Mouse (Mus musculus): ENCODE measurements around the gene C1ql3.

DNA sequence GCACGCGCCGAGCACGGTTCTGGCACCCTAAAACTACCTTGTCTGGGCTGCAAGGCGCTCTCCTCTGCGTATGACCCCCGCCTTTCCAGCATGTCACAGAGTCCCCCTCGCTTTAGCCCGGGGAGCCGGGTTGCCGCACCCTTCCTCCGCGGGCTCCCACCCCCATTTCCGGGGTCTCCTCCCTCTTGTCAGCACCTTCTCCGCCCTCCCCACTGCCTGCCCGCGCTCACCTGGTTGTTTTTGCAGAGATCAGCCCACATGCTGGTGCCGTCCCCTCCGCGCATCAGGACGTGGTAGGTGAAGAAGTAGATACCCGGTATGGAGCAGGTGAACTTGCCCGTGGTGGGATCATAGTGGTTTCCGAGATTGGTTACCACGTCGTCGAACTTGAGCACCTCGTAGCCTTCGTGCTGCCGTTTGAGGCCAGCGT, 1.6 kb downstream of the C1ql3 start:
- TF ChIP-seq ZMIZ1 (IDR thresholded peaks at IDR 0.05; ENCODE audit: low read depth, low read length): no peak
- no peak for TF ChIP-seq CTCF (IDR thresholded peaks at IDR 0.05 in 2 of 3, conservative IDR thresholded peaks at IDR 0.05 in 1 of 3; ENCODE audit: control insufficient read depth in 1 of 3, insufficient read depth in 1 of 3, low read depth in 2 of 3, low read length in 3 of 3, poor library complexity in 1 of 3, severe bottlenecking in 1 of 3)
- TF ChIP-seq ZC3H11A (IDR thresholded peaks at IDR 0.05; ENCODE audit: low read depth, low read length): no peak
- no peak for TF ChIP-seq EP300 (IDR thresholded peaks at IDR 0.05; ENCODE audit: low read depth in 1 of 2, low read length in 2 of 2)
- TF ChIP-seq GABPA (IDR thresholded peaks at IDR 0.05; ENCODE audit: low read depth, low read length): no peak
- TF ChIP-seq RAD21 (IDR thresholded peaks at IDR 0.05; ENCODE audit: low read depth, low read length): no peak
- no peak for TF ChIP-seq SMC3 (IDR thresholded peaks at IDR 0.05; ENCODE audit: low read depth, low read length)
- TF ChIP-seq MEF2A (IDR thresholded peaks at IDR 0.05; ENCODE audit: extremely low read depth, insufficient replicate concordance, low read depth, low read length, poor library complexity, severe bottlenecking): no peak
